Mouse (Mus musculus): Measurements from ENCODE around the gene Gm40460. TPM values are rescaled to one million over a fixed set of nuclear protein-coding genes. Genes with fewer than 3 reads are reported as not detected.

Gene Gm40460
- total RNA-seq, 2 experiments from 2014 or later = not detected

Other genes with a start within 250 kb of the Gm40460 start
- gene Mob2, start 180.0 kb downstream of the Gm40460 start, total RNA-seq (2015) = 25.5 and 34.4 TPM in 2 replicates
- gene Mob2, start 180.0 kb downstream of the Gm40460 start, total RNA-seq (2017) = 29.7 and 31.7 TPM in 2 replicates
- gene Dusp8, start 145.2 kb downstream of the Gm40460 start, total RNA-seq (2015) = not detected in 2 replicates
- gene Dusp8, start 145.2 kb downstream of the Gm40460 start, total RNA-seq (2017) = not detected in 2 replicates
- not detected in 2 replicates for gene Gm45618, start 120.3 kb downstream of the Gm40460 start, total RNA-seq (2015)
- not detected in 2 replicates for gene Gm45618, start 120.3 kb downstream of the Gm40460 start, total RNA-seq (2017)
- gene Gm39115, start 105.0 kb downstream of the Gm40460 start, total RNA-seq (2015) = not detected in 2 replicates
- not detected in 2 replicates for gene Gm39115, start 105.0 kb downstream of the Gm40460 start, total RNA-seq (2017)
- not detected in 2 replicates for gene Gm45337, start 96.5 kb downstream of the Gm40460 start, total RNA-seq (2015)
- gene Gm45337, start 96.5 kb downstream of the Gm40460 start, total RNA-seq (2017) = not detected in 2 replicates
- not detected in 2 replicates for gene Gm29735, start 84.0 kb downstream of the Gm40460 start, total RNA-seq (2015)
- gene Gm29735, start 84.0 kb downstream of the Gm40460 start, total RNA-seq (2017) = not detected in 2 replicates
- gene Gm4553, start 75.3 kb downstream of the Gm40460 start, total RNA-seq (2015) = not detected in 2 replicates
- not detected in 2 replicates for gene Gm4553, start 75.3 kb downstream of the Gm40460 start, total RNA-seq (2017)
- gene Krtap5-2, start 65.1 kb downstream of the Gm40460 start, total RNA-seq (2015) = not detected in 2 replicates
- gene Krtap5-2, start 65.1 kb downstream of the Gm40460 start, total RNA-seq (2017) = not detected in 2 replicates
- not detected in 2 replicates for gene Gm10153, start 50.7 kb downstream of the Gm40460 start, total RNA-seq (2015)
- gene Gm10153, start 50.7 kb downstream of the Gm40460 start, total RNA-seq (2017) = not detected in 2 replicates
- not detected in 2 replicates for gene Krtap5-3, start 39.7 kb downstream of the Gm40460 start, total RNA-seq (2015)
- gene Krtap5-3, start 39.7 kb downstream of the Gm40460 start, total RNA-seq (2017) = not detected in 2 replicates
- not detected in 2 replicates for gene Gm7579, start 29.2 kb downstream of the Gm40460 start, total RNA-seq (2015)
- gene Gm7579, start 29.2 kb downstream of the Gm40460 start, total RNA-seq (2017) = not detected in 2 replicates
- not detected in 2 replicates for gene Krtap5-5, start 11.1 kb downstream of the Gm40460 start, total RNA-seq (2015)
- gene Krtap5-5, start 11.1 kb downstream of the Gm40460 start, total RNA-seq (2017) = not detected in 2 replicates
- gene Gm2431, start 17.3 kb upstream of the Gm40460 start, total RNA-seq (2015) = not detected in 2 replicates
- gene Gm2431, start 17.3 kb upstream of the Gm40460 start, total RNA-seq (2017) = not detected in 2 replicates
- gene Gm4559, start 33.3 kb upstream of the Gm40460 start, total RNA-seq (2015) = not detected in 2 replicates
- not detected in 2 replicates for gene Gm4559, start 33.3 kb upstream of the Gm40460 start, total RNA-seq (2017)
- not detected in 2 replicates for gene Krtap5-1, start 56.0 kb upstream of the Gm40460 start, total RNA-seq (2015)
- not detected in 2 replicates for gene Krtap5-1, start 56.0 kb upstream of the Gm40460 start, total RNA-seq (2017)
- gene Krtap5-4, start 62.5 kb upstream of the Gm40460 start, total RNA-seq (2015) = not detected in 2 replicates
- not detected in 2 replicates for gene Krtap5-4, start 62.5 kb upstream of the Gm40460 start, total RNA-seq (2017)
- gene Ifitm10, start 132.7 kb upstream of the Gm40460 start, total RNA-seq (2015) = 2.1 and 3.6 TPM in 2 replicates
- 0.48 and 1.4 TPM in 2 replicates for gene Ifitm10, start 132.7 kb upstream of the Gm40460 start, total RNA-seq (2017)
- not detected in 2 replicates for gene Gm49369, start 141.6 kb upstream of the Gm40460 start, total RNA-seq (2015)
- gene Gm49369, start 141.6 kb upstream of the Gm40460 start, total RNA-seq (2017) = 24.9 and 36.8 TPM in 2 replicates
- 193 and 197 TPM in 2 replicates for gene Ctsd, start 147.0 kb upstream of the Gm40460 start, total RNA-seq (2015)
- gene Ctsd, start 147.0 kb upstream of the Gm40460 start, total RNA-seq (2017) = 218 and 236 TPM in 2 replicates
- 0.39 TPM in 1 of 2 replicates, not detected in the other for gene Syt8, start 193.8 kb upstream of the Gm40460 start, total RNA-seq (2015)
- not detected in 2 replicates for gene Syt8, start 193.8 kb upstream of the Gm40460 start, total RNA-seq (2017)
- gene Tnni2, start 200.7 kb upstream of the Gm40460 start, total RNA-seq (2015) = 18.8 and 20.9 TPM in 2 replicates
- gene Tnni2, start 200.7 kb upstream of the Gm40460 start, total RNA-seq (2017) = 25.6 and 27.6 TPM in 2 replicates
- gene Lsp1, start 219.7 kb upstream of the Gm40460 start, total RNA-seq (2015) = 1,220 and 1,304 TPM in 2 replicates
- gene Lsp1, start 219.7 kb upstream of the Gm40460 start, total RNA-seq (2017) = 1,314 and 1,552 TPM in 2 replicates